Mouse (Mus musculus) liver, embryonic 11.5 days (tissue): ENCODE results near the gene Gpr22. TPM values are rescaled to one million over a fixed set of nuclear protein-coding genes. Genes with fewer than 3 reads are reported as not detected.

Source experiments
- ATAC-seq: fragments of 200-750 bp; cut with Nextera tagmentation; replicated peaks from 2 replicates; pipeline ENCODE4 v1.8.0; 2017; ENCODE audit warnings: moderate number of reproducible peaks, mild to moderate bottlenecking, moderate TSS enrichment, moderate library complexity; ENCODE audit not compliant: low FRiP score
- DNase-seq: peaks from one replicate; pipeline ENCODE4 v3.0.0-alpha.2; 2017; ENCODE audit warnings: low spot score
- H3K27ac ChIP-seq: fragments of 300-500 bp; sonication (generic); 2 replicates; pipeline ENCODE4 v1.5.1; 2014; ENCODE audit warnings: mild to moderate bottlenecking, low read depth, low read length, control low read depth
- H3K27me3 ChIP-seq: fragments of 300-500 bp; sonication (generic); replicated peaks from 2 replicates; pipeline ENCODE4 v1.6.1; 2014; ENCODE audit warnings: low read length, mixed read lengths; ENCODE audit not compliant: control insufficient read depth, insufficient read depth
- H3K36me3 ChIP-seq: fragments of 300-500 bp; sonication (generic); 2 replicates; pipeline ENCODE4 v1.6.1; 2014; ENCODE audit warnings: mild to moderate bottlenecking, low read length, moderate library complexity, mixed read lengths; ENCODE audit not compliant: control insufficient read depth, insufficient read depth
- H3K4me1 ChIP-seq: fragments of 300-500 bp; sonication (generic); replicated peaks from 2 replicates; pipeline ENCODE4 v1.6.1; 2014; ENCODE audit warnings: low read length, mixed read lengths; ENCODE audit not compliant: control insufficient read depth, insufficient read depth
- H3K4me2 ChIP-seq: fragments of 300-500 bp; sonication (generic); 2 replicates; pipeline ENCODE4 v1.6.1; 2014; ENCODE audit warnings: mild to moderate bottlenecking, control low read depth, moderate library complexity
- H3K4me3 ChIP-seq: fragments of 300-500 bp; sonication (generic); 2 replicates; pipeline ENCODE4 v1.5.1; 2014; ENCODE audit warnings: low read depth, low read length, control low read depth
- H3K9ac ChIP-seq: fragments of 300-500 bp; sonication (generic); 2 replicates; pipeline ENCODE4 v1.6.1; 2014; ENCODE audit warnings: low read depth, low read length, control low read depth
- H3K9me3 ChIP-seq: fragments of 300-500 bp; sonication (generic); 2 replicates; pipeline ENCODE4 v1.6.1; 2016; ENCODE audit warnings: low read length, inconsistent platforms, mixed read lengths; ENCODE audit not compliant: control insufficient read depth
- WGBS: fragments of 180-500 bp; shearing (Covaris S2); extraction: QIAGEN DNeasy Blood & Tissue Kit; methylation state at CpG from one replicate; pipeline ENCODE4 v1.1.7; 2014; 5-methylcytosine and 5-hydroxymethylcytosine counted together
- polyA plus RNA-seq: library from polyadenylated mRNA; unstranded; fragments of >200 nt; fragmentation: Nextera tagmentation; extraction: Ambion mirVana; gene quantifications from 2 replicates; pipeline ENCODE4 v1.2.1, GENCODE M21; 2014

Gene Gpr22
- polyA plus RNA-seq, 1 experiment from 2014 or later, result 0.67 TPM

- no peak for DNase-seq
- no peak overlapping the region for H3K4me2 ChIP-seq
- H3K9ac ChIP-seq, result no peak overlapping the region
- no peak for ATAC-seq
- 81% methylated on average over 12 of the region's 12 CpGs for WGBS
- H3K27me3 ChIP-seq, result no peaks in the 10 kb centered on the region
- no peak overlapping the region for H3K27ac ChIP-seq
- H3K4me1 ChIP-seq, result no peaks in the 10 kb centered on the region
- H3K9me3 ChIP-seq, result no peaks in the 10 kb centered on the region
- H3K4me3 ChIP-seq, result no peak overlapping the region
- H3K36me3 ChIP-seq, result no peaks in the 10 kb centered on the region
Observed at GRCm38 (mm10) chr12:31725511-31726275, 11.9 kb upstream of the Gpr22 start.

DNA sequence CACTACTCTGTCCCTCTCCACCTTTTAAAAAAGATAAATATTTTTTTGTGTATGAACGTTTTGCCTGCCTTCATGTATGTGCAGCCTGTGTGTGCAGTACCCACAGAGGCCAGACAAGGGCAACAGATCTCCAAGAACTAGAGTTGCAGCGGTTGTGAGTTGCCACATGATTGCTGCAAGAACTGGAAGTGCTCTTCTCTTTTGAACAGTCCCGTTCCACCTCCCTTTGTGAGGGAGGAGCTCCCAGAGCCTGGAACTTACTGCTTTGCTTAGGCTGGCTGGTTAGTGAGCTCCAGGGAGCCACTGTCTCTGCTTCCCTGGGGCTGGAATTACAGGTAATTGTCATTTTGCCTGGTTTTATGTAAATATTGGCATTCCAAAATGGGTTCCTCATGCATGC is 10.8 kb upstream of the Gpr22 start:
- H3K9ac ChIP-seq, result no peak overlapping the region
- no peak overlapping the region for H3K27ac ChIP-seq
- no peaks in the 10 kb centered on the region for H3K9me3 ChIP-seq
- 83% methylated on average over 3 of the region's 3 CpGs for WGBS
- no peak overlapping the region for H3K4me3 ChIP-seq
- no peaks in the 10 kb centered on the region for H3K27me3 ChIP-seq
- no peak for ATAC-seq
- DNase-seq, result no peak
- H3K4me2 ChIP-seq, result no peak overlapping the region
- H3K4me1 ChIP-seq, result no peaks in the 10 kb centered on the region
- H3K36me3 ChIP-seq, result no peaks in the 10 kb centered on the region

DNA sequence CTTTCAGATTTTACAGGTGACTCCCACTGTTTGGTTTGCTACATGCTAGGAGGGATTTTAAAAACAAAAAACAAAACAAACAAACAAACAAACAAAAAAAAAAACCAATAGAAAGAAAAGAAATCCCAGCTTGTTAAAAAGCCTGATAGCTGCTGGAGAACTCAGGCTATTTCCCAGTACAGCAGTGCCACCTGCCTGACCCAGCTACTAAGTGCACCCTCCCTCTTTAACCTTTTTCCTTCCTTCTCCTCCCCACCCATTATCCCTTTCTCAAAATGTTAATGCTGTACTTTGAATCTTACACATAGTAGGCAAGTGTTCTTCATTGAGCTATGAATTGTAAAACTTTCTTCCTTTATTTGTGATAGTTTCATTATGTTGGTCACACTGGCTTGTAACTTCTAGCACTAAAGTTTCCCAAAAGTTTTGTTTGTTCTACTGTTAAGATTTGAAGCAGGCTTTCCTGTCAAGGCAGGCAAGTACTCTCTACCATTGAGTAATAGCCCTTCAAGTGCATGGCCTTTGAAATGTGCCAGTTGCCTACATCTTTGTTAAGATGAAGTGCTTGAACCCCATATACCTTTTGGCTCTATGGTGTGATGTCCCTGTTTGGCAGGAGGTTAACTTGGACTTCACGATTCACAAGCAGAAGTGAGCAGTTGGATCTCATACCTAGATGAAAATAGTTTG is 6.0 kb upstream of the Gpr22 start:
- Histone ChIP-seq H3K4me2 (no peak overlapping the region), H3K27ac (no peak overlapping the region), H3K36me3 (no peaks in the 10 kb centered on the region), H3K27me3 (no peaks in the 10 kb centered on the region), H3K9ac (no peak overlapping the region), H3K4me3 (no peak overlapping the region), H3K9me3 (no peaks in the 10 kb centered on the region), H3K4me1 (no peaks in the 10 kb centered on the region)
- DNase-seq, result no peak
- no peak for ATAC-seq
- 91% methylated on average over 1 of the region's 1 CpGs for WGBS

DNA sequence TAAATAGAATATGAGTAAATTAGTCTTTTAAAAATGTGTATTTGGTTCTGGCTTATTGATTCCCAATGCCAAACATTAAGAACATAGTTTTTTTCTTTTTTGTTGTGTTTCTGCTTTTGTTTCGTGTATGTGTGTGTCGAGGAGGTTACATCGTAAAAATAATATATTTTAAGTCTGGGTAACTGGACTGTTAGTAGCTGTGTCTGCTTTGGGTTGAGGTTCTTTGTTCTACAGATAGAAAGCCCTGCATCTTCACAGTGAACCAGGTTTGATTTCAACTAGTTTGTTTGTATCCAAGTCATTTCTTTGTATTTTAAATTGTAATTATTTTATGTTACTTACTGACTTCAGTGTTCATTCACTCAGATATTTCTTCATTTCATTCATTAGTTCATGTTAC is 323 bp upstream of the Gpr22 start:
- DNase-seq (no peak), ATAC-seq (no peak)
- no peak overlapping the region for H3K27ac ChIP-seq
- H3K36me3 ChIP-seq, result no peaks in the 10 kb centered on the region
- no peaks in the 10 kb centered on the region for H3K27me3 ChIP-seq
- H3K4me2 ChIP-seq, result no peak overlapping the region
- H3K9me3 ChIP-seq, result no peaks in the 10 kb centered on the region
- WGBS, result 82% methylated on average over 3 of the region's 3 CpGs
- H3K4me1 ChIP-seq, result no peaks in the 10 kb centered on the region
- H3K4me3 ChIP-seq, result no peak overlapping the region
- H3K9ac ChIP-seq, result no peak overlapping the region

GRCm38 (mm10) chr12:31712727-31713126 is 1.0 kb downstream of the Gpr22 start:
- Histone ChIP-seq H3K4me3 (no peak overlapping the region), H3K4me2 (no peak overlapping the region), H3K27ac (no peak overlapping the region), H3K36me3 (no peaks in the 10 kb centered on the region), H3K27me3 (no peaks in the 10 kb centered on the region), H3K9me3 (no peaks in the 10 kb centered on the region), H3K9ac (no peak overlapping the region), H3K4me1 (no peaks in the 10 kb centered on the region)
- WGBS, result 87% methylated on average over 4 of the region's 4 CpGs
- ATAC-seq, result no peak
- no peak for DNase-seq

DNA sequence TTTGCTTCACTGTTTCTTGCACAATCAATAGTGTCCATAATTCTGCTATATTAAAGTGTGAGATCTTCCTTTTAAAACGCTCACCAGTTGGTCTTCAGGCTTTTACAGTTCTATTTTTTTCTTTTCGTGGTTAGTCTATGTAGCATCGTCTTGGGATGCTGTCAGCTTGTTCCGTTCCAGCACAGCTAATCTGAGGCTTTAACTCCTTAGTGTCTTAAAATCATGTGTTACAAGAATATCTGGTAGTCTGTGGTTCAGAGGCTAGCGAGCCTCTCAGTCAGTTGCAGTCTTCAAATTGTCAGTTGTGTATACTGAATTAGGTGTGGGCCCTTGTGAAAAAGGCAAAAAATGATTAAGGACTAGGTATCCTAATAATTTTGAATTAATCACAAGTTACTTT is 1.5 kb downstream of the Gpr22 start:
- DNase-seq, result no peak
- Histone ChIP-seq H3K4me1 (no peaks in the 10 kb centered on the region), H3K9ac (no peak overlapping the region), H3K4me2 (no peak overlapping the region), H3K36me3 (no peaks in the 10 kb centered on the region), H3K27me3 (no peaks in the 10 kb centered on the region), H3K27ac (no peak overlapping the region), H3K4me3 (no peak overlapping the region), H3K9me3 (no peaks in the 10 kb centered on the region)
- ATAC-seq, result no peak
- WGBS, result 52% methylated on average over 5 of the region's 5 CpGs

- Histone ChIP-seq H3K9ac (no peak overlapping the region), H3K27ac (no peak overlapping the region), H3K36me3 (no peaks in the 10 kb centered on the region), H3K4me2 (no peak overlapping the region), H3K27me3 (no peaks in the 10 kb centered on the region), H3K9me3 (no peaks in the 10 kb centered on the region), H3K4me3 (no peak overlapping the region), H3K4me1 (no peaks in the 10 kb centered on the region)
- DNase-seq, result no peak
- 92% methylated on average over 6 of the region's 6 CpGs for WGBS
- no peak for ATAC-seq
Observed at GRCm38 (mm10) chr12:31709665-31710064, 4.1 kb downstream of the Gpr22 start.

- Histone ChIP-seq H3K9me3 (no peaks in the 10 kb centered on the region), H3K27ac (no peak overlapping the region), H3K4me3 (no peak overlapping the region), H3K36me3 (no peaks in the 10 kb centered on the region), H3K4me2 (no peak overlapping the region), H3K9ac (no peak overlapping the region), H3K27me3 (no peaks in the 10 kb centered on the region), H3K4me1 (no peaks in the 10 kb centered on the region)
- 71% methylated on average over 1 of the region's 1 CpGs for WGBS
- DNase-seq (no peak), ATAC-seq (no peak)
Observed at GRCm38 (mm10) chr12:31707531-31707930, 6.2 kb downstream of the Gpr22 start.

GRCm38 (mm10) chr12:31706168-31706567 is 7.6 kb downstream of the Gpr22 start:
- Histone ChIP-seq H3K4me2 (no peak overlapping the region), H3K9me3 (no peaks in the 10 kb centered on the region), H3K27me3 (no peaks in the 10 kb centered on the region), H3K9ac (no peak overlapping the region), H3K27ac (no peak overlapping the region), H3K36me3 (no peaks in the 10 kb centered on the region), H3K4me1 (no peaks in the 10 kb centered on the region), H3K4me3 (no peak overlapping the region)
- WGBS, result 61% methylated on average over 2 of the region's 2 CpGs
- DNase-seq (no peak), ATAC-seq (no peak)
